ENCODE assay signal across 8 mouse cellular contexts in the genomic region with DNA sequence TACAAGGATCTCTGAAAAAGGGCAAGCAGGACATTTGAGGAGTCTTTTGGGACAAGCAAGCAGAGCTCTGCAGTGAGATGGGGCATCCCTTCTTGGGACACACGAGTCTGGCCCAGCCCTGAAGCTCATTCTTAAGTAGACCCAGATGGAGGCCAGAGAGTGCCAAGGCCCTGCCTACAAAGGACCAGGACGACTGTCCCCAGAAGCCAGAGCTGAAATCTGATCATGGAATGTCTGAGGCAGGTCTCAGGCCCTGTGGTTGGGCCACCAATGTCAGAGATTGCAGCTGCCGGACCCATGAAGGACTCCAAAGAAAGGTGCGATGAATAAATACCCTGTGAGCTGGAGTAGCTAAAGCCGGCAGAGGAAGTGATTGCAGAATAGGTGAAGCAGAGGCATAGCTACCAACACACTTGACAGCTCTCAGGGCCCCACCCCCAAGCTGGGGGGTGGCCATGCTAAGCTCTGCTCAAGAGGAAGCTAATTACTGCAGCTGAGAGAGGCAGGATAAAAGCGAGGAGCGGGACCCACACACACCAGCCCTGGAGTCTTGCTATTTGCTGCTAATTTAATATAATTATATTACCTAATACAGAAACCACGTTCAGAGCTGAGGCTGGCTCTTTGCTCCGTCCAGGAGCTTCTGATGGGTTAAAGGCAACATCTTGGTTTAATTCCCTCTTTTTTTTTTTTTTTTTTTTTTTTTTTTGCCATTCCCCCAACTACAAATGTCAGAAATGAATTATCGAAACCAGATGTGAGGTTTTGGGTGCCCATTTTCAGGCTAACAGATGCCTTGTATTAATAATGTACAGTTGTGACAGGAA. TPM values are rescaled to one million over a fixed set of nuclear protein-coding genes. Genes with fewer than 3 reads are reported as not detected.
DNase-seq lines count a peak whose midpoint lies in the region; ATAC-seq and TF ChIP-seq lines count a peak whose summit lies in the region.

No protein-coding gene starts in this region.

- no peak for TF ChIP-seq CTCF in heart, adult 2 months (IDR thresholded peaks at IDR 0.05)

- 74% methylated on average over 10 of the region's 10 CpGs for WGBS in heart, adult 2 months
- 19% methylated on average over 10 of the region's 10 CpGs for WGBS in forebrain, embryonic 13.5 days

- DNase-seq in heart, adult 2 months: peak in 1 of 2 experiments; percentile 16
- no peak for DNase-seq in heart, postnatal 36 days
- peak; percentile 89 for DNase-seq in 3T3-L1 (ENCODE audit: low read depth, low spot score)
- peak; percentile 33 for DNase-seq in lung, postnatal 10 days
- peak; percentile 42 for DNase-seq in thymus, postnatal 25 days
- DNase-seq in c-Kit-positive CD71-positive TER-119-positive erythroid progenitor cells, embryonic 14.5 days (ENCODE audit: low spot score): no peak
- DNase-seq in adrenal gland, adult (ENCODE audit: inconsistent age in 2 of 2, low spot score in 1 of 2): no peak

- intact Hi-C loops in heart, adult 2 months (cut with DNase I): no loop called here
- intact Hi-C loops in heart, postnatal 36 days (cut with DNase I): no loop called here

- no peaks in the 10 kb centered on the region for H3K27me3 ChIP-seq in heart, adult 2 months (ENCODE audit: control insufficient read depth, insufficient read depth, low read length)
- H3K27me3 ChIP-seq in forebrain, embryonic 13.5 days: no peaks in the 10 kb centered on the region

- TF ChIP-seq POLR2A in heart, adult 2 months (IDR thresholded peaks at IDR 0.05; ENCODE audit: insufficient read depth, low read depth, low read length): no peak

- H3K36me3 ChIP-seq in heart, adult 2 months (ENCODE audit: control insufficient read depth, insufficient read depth, low read length): no peaks in the 10 kb centered on the region
- no peaks in the 10 kb centered on the region for H3K36me3 ChIP-seq in forebrain, embryonic 13.5 days (ENCODE audit: poor library complexity, severe bottlenecking)

- ATAC-seq in forebrain, embryonic 13.5 days: peak; percentile 83; the same call in 1 of the 2 replicates

- TF ChIP-seq EP300 in heart, adult 2 months (IDR thresholded peaks at IDR 0.05; ENCODE audit: insufficient read depth, low read depth, low read length): no peak

- H3K27ac ChIP-seq in heart, adult 2 months: peak overlapping the region; percentile 23; the same call in 1 of the 2 replicates
- peak overlapping the region; percentile 69 for H3K27ac ChIP-seq in forebrain, embryonic 13.5 days

- H3K9ac ChIP-seq in heart, adult 2 months (ENCODE audit: low read depth, low read length): no peak overlapping the region
- no peak overlapping the region for H3K9ac ChIP-seq in forebrain, embryonic 13.5 days

- H3K79me2 ChIP-seq in heart, adult 2 months (replicated peaks; ENCODE audit: control insufficient read depth, insufficient read depth, low read length): no peaks in the 10 kb centered on the region

- H3K4me1 ChIP-seq in heart, adult 2 months (ENCODE audit: control insufficient read depth, insufficient read depth, low read length): peaks cover 8% of the 10 kb centered on the region
- H3K4me1 ChIP-seq in forebrain, embryonic 13.5 days: peaks cover 28% of the 10 kb centered on the region

- H3K9me3 ChIP-seq in forebrain, embryonic 13.5 days (replicated peaks): 0 out of 2 replicates have a peak, but pooled peaks cover 4% of the 10 kb centered on the region

- H3K4me3 ChIP-seq in heart, adult 2 months: no peak overlapping the region
- H3K4me3 ChIP-seq in forebrain, embryonic 13.5 days: no peak overlapping the region

- no peak overlapping the region for H3K4me2 ChIP-seq in forebrain, embryonic 13.5 days

RNA-seq across cellular contexts. Expression of a gene that starts 28.4 kb away (rescaled TPM):
- total RNA-seq in heart, adult 2 months (2021): 1 to 10 TPM; 1.6 to 2.1 TPM
- 2.8 and 3.5 TPM in 2 replicates for polyA plus RNA-seq in heart, adult 2 months (2012; rRNA removed)
- 1 to 10 TPM; 2.1 to 2.4 TPM for total RNA-seq in heart, postnatal 36 days (2021)
- 2.6 and 3.2 TPM in 2 replicates for polyA plus RNA-seq in forebrain, embryonic 13.5 days (2015; fragmentation: Nextera tagmentation; extraction: Ambion mirVana)

RNA-seq across cellular contexts. Expression of a gene that starts 56.2 kb away (rescaled TPM):
- total RNA-seq in heart, adult 2 months (2021): 1 to 10 TPM; 3.3 to 3.9 TPM
- polyA plus RNA-seq in heart, adult 2 months (2012; rRNA removed): 4.1 and 7.8 TPM in 2 replicates
- total RNA-seq in heart, postnatal 36 days (2021): 1 to 10 TPM; 3.8 to 6.2 TPM
- 20.4 and 20.5 TPM in 2 replicates for polyA plus RNA-seq in forebrain, embryonic 13.5 days (2015; fragmentation: Nextera tagmentation; extraction: Ambion mirVana)

Comparison
In these comparisons a context has a peak if more than half of its experiments do, and no peak if none do; other contexts are left out.
1. DNase-seq: peak in 3T3-L1 (single experiment), lung, postnatal 10 days (single experiment) and thymus, postnatal 25 days (single experiment); none in heart, postnatal 36 days (0 of 2), c-Kit-positive CD71-positive TER-119-positive erythroid progenitor cells, embryonic 14.5 days (single experiment) and adrenal gland, adult (0 of 2).